Mouse (Mus musculus) embryo, embryonic 9.5 days (tissue): ENCODE measurements at regions not wholly inside any gene's neighbourhood (a gene's known extent, or its start where the extent isn't known, plus 50 kb on each side); places are given as distances from the start of the nearest gene placed in this dataset.

ENCODE experiments used
- DNase-seq: peaks from one replicate; pipeline ENCODE4 v3.0.0-alpha.2; 2017; ENCODE audit errors: extremely low spot score

DNA sequence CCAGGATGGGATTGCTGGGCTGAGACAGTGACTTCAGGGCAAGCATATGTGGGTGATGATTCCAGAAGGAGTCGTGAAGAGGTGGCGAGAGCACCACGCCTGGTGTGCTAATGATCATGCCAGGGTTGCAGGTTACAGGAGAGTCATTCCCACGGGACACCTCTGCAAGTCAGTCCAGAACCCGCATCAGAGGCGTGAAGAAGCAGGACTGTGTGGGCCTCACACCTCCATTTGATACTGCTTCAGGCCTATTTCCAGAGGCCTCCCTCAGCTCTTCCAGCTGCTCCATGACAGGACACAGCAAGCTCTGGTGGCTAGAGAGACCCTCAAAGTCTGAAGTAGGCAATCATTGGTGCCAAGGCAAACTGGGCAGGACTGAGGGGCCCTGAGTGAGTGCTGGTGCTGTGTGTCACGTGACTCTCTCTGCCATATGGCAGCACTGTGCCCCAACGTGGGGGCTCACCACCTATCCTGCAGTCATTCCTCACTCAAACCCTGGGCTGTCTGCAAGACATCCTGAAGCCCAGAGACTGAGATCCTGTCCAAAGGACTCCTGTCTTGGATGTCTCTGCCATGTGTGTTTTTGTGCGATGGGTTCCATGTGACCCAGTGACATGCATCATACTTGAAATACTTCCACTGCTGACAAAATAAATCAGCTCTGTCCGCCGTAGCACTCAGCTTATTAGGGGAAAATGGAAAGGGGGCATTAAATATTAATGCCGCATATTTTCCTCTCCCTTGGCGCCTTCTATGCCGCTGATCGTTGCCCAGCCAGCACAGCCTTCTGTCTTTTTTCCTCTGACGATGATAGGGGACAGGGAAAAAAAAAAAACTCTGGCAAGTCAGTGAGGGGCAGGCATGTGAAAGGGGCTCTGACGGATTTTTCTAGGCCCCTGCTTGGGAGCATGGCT lies 247.6 kb upstream of the Habp2 start:
- no peak for DNase-seq

- no peak for DNase-seq
Measured at GRCm38 (mm10) chr19:56041930-56042329, 245.0 kb upstream of the Habp2 start.

DNA sequence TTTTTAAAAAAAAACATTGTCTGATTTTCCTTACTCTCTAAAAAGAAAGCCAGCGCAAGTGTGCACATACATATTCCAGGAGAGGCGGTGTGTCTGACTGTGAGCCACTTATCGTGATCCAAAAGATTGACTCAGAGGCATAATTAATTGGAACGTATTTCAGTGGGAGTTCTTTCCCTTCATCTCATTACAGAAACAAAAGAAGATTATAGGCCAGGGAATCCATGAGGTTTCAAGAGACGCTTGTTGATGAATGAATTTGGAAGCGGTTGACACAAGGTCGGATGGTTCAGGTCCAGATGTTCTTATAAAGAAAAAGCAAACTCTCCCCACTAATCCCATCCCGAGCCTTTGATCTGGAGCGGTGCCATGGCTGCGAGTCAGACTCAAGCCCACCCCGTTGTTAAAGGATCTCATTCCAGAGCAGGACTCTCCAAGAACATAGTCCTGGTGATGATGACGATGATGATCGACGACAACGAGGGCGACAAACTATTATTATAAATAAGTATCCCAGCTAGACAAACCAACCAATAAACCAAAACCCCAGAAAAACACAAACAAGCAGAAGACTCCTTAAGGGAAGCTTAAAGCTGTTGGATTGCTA lies 240.1 kb upstream of the Habp2 start:
- DNase-seq = no peak

DNA sequence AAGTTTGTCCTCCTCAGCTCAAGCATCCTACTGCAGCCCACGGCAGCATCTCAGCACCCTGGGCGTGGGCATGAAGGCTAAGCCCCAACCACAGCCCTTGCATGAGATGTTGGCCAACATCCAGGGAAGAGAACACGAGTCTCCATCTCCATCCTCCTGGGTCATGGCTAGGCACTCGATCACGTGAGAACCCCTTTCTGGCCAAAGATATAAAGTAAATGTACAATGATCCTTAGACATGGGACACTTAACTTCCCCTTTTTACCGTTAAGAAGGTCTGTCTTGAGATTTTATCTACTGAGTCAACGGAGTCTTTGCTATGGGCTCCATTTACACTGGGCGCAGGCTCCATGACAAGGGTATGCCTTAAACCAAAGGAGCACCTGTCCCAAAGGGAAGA lies 232.8 kb upstream of the Habp2 start:
- no peak for DNase-seq

DNA sequence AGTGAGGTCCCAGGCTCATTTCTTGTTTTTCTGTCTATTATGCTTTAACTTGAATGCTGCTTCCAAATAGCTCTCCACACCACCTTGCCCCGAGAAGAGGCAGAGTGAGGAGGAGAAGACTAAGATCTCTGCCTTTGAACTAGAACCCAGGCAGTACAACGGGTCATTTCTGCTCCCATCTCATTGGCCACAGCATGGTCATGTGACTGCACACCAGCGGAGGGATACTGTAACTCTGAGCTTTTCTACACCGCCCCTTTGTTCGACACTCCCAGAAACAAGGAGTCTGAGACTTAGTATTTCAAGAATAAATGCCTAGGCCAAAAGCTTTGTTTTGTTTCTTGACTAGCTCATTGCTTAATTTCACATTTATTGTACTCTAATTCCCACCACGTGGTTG lies 230.5 kb upstream of the Habp2 start:
- DNase-seq = no peak

- peak; percentile 54 for DNase-seq
Measured at GRCm38 (mm10) chr19:56061882-56062540, 224.9 kb upstream of the Habp2 start.

- no peak for DNase-seq
Measured at GRCm38 (mm10) chr19:56063099-56063498, 223.8 kb upstream of the Habp2 start.

- no peak for DNase-seq
Measured at GRCm38 (mm10) chr19:56065730-56066129, 221.2 kb upstream of the Habp2 start.

- DNase-seq = no peak
Measured at GRCm38 (mm10) chr19:56068165-56068564, 218.8 kb upstream of the Habp2 start.

DNA sequence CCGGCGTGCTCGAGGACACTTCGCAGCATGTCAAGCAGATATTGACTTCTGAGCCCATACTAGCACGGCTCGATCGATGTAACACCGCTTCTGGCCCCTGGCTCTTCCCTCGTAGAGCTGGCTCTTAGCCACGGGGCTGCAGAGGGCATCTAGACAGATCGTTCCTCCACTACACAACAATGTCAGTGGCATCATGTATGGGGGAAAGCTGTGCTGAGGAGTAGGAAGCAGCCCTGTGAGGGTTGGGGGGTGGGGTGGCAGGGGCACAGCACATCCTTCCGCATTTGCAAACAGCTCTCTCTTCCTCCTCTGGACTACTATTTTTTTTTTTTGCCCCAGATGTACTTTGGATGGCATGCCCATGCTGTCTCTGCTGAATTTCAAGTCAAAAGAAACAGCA lies 218.1 kb upstream of the Habp2 start:
- no peak for DNase-seq

DNA sequence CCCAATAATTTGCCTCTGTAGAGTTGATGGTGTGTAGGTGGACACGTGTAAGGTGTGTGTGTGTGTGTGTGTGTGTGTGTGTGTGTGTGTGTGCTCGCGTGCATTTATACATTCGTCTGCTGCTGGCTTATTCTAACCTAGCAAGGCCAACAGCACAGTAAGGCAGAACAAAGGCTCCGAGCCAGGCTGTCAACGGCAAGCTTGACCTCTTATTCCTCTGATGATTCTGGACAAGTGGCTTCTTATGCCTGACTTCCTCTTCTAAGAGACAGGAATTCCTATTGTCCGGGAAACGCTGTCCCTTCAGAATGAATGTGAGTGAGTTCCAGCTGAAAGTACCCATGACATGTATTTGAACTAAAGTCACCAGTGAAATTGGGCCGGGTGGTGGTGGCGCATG lies 217.7 kb upstream of the Habp2 start:
- peak; percentile 27 for DNase-seq

DNA sequence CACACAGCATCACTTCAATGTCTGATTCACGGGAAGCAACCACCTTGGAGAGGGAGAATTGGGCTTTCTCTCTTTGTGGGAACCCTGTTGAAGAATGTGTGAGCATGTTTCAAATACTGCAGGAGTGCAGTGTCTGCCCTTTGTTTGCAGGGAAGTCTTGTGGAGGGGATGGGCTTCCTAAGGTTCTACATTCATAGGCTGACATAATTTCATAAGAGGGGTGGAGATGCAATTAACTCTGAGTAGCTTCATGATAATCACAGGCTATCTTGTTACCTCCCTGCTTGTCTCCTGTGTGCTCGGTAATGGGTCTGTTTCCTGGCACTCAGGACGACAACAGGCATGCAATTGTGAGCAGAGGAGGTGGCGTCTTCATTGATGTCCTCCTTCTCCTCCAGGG lies 215.6 kb upstream of the Habp2 start:
- DNase-seq = no peak

GRCm38 (mm10) chr19:56076128-56076527 lies 210.8 kb upstream of the Habp2 start:
- DNase-seq = no peak

DNA sequence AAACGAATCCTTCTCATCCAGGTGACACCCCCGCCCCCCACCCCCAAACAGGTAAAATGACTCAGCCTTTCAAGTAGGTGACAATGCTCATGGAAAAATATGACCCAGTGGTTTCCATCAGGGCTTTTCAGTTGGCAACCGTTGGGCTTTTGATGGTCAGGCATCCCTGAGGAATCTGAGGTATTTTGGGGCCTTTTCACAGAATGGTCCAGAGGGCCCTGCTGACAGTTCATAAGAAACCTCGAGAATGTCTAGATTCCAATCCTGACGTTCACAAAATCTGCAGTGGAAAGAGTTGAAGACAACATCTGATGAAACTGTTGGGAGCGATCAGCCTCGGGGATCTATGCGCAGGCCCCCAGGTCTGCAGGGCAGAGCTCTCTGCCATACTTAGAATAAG lies 209.4 kb upstream of the Habp2 start:
- no peak for DNase-seq

GRCm38 (mm10) chr19:56086413-56087083 lies 200.4 kb upstream of the Habp2 start:
- DNase-seq = no peak

DNA sequence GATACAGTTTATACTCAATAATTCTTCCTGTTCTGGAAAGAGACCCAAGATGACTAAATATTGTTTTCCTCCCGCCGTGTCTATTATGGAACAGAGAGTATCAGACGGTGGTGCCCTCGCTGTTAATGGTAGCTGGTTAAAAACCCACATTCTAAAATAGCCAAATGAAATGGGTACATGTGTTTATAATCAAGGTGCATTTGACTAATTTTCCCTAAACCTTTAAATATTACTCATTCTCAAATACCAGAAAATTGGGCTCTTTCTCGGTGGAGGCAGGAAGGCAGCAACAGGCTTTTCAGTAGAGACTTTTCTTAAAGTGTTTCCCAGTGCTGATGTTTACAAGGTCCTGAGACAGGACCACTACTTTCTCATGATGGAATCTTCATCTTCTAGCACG lies 199.8 kb upstream of the Habp2 start:
- DNase-seq = no peak

DNA sequence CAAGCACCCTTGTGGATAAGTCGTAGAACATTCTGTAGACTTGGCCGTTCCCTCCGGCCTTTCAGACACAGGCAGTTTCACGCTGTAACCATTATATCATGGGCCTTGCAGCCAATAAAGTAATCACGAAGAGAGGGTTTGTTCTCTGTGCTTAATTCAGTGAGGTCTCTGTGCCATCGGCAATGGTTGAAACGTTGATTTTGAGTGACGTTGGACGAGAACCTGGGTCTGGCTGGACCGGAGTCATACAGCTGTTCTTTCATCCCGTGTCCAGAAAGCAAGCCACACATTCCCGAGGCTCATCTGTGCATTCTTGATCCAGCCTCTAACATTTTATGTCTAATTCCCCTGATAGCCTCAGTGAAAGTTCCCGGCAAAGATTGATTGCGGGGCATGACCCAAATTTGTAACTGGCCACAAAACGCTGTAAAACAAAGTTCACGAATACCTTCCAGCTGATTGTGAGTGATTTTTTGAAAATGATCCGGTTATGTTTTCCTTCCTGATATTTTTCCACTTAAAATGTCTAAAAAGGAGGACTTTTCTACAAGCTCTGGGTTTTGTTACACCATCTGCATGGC lies 197.1 kb upstream of the Habp2 start:
- no peak for DNase-seq

- DNase-seq = no peak
Measured at GRCm38 (mm10) chr19:56091581-56091980, 195.4 kb upstream of the Habp2 start.

GRCm38 (mm10) chr19:56095873-56096272 lies 191.1 kb upstream of the Habp2 start:
- no peak for DNase-seq

DNA sequence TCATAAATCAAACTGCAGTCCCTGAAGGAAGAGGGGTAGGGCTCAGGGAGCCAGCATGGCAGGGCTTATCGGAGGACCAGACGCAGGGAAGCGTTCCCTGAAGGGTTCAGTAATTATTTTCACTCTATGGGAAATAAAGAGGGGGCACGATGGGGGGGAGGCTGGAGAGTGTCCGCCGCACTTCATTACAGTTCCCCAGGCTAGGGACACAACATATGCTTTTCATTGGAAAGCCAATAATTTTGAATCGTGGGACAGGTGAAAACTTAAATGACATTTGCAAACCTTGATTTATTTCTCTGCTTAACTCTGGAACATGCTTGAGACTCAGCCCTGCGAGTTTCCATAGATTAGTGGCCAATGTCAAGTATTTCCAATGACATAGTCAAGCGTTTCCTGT lies 187.2 kb upstream of the Habp2 start:
- no peak for DNase-seq

- DNase-seq = no peak
Measured at GRCm38 (mm10) chr19:56100131-56100872, 186.6 kb upstream of the Habp2 start.
